Comparison of ENCODE assay signal across 15 mouse cellular contexts in the genomic region with DNA sequence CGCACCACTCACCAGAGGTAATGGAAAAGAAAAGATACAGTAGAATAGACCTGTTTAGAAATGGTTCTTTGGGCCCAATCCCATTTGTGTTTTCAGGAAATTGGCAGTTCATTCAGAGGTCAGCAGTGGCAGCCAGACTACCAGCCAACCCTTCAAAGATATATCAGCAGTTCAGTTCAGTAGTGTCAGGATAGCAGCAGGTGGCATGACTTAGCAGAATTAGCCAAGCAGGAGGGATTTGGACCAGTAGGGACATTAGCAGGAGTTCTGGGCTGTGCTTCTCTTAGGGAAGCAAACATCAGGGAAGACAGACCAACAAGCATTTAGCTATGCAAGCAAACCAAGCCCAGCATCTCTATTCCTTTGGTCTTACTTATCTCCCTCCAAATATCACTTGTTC.
"Had no signal": no experiment of that assay in that cellular context is flagged by ENCODE, and none has a peak within 500 bp of the region (broad histone marks: within the 10 kb centered on the region; RNA-seq: fewer than 3 reads in every experiment).

No protein-coding gene starts in this region.

- H3K9ac ChIP-seq: neural tube, embryonic 12.5 days; neural tube, embryonic 13.5 days; neural tube, embryonic 15.5 days; stomach, embryonic 15.5 days had no signal

- DNase-seq: retina, postnatal 1 day; right cerebral cortex, adult 18-20 months; right cerebral cortex, postnatal 14 days; right cerebral cortex, postnatal 25 days; right cerebral cortex, postnatal 4 days; spleen, adult 18-20 months; thymus, adult 2 months; thymus, postnatal 14 days; thymus, postnatal 25 days; thymus, postnatal 36 days; thymus, postnatal 4 days had no signal

- H3K9me3 ChIP-seq: neural tube, embryonic 12.5 days; neural tube, embryonic 13.5 days; neural tube, embryonic 15.5 days; stomach, embryonic 15.5 days had no signal

- H3K27me3 ChIP-seq: neural tube, embryonic 12.5 days; neural tube, embryonic 13.5 days; neural tube, embryonic 15.5 days; stomach, embryonic 15.5 days had no signal

- H3K4me3 ChIP-seq: neural tube, embryonic 12.5 days; neural tube, embryonic 13.5 days; neural tube, embryonic 15.5 days; stomach, embryonic 15.5 days had no signal

- H3K36me3 ChIP-seq: neural tube, embryonic 12.5 days; neural tube, embryonic 13.5 days; neural tube, embryonic 15.5 days; stomach, embryonic 15.5 days had no signal

- H3K4me2 ChIP-seq: neural tube, embryonic 12.5 days; neural tube, embryonic 13.5 days; neural tube, embryonic 15.5 days; stomach, embryonic 15.5 days had no signal

- H3K4me1 ChIP-seq: neural tube, embryonic 12.5 days; neural tube, embryonic 13.5 days; neural tube, embryonic 15.5 days; stomach, embryonic 15.5 days had no signal

- H3K27ac ChIP-seq: neural tube, embryonic 12.5 days; neural tube, embryonic 13.5 days; neural tube, embryonic 15.5 days; stomach, embryonic 15.5 days had no signal
